Mouse (Mus musculus) left cerebral cortex, adult 6 months (tissue): ENCODE results near the gene Wdr41. TPM values are rescaled to one million over a fixed set of nuclear protein-coding genes. Genes with fewer than 3 reads are reported as not detected.

Source experiments
- long read RNA-seq, 2 experiments: library from polyadenylated mRNA; unstranded; transcript quantifications; one replicate each; pipeline ENCODE4 v2.0.0; 2019 to 2020
- polyA plus RNA-seq: library from polyadenylated mRNA; unstranded; fragments of <200 nt; fragmentation: Nextera tagmentation; gene quantifications from 2 replicates; pipeline ENCODE4 v1.2.3, GENCODE M21; 2021

Wdr41 gene
- polyA plus RNA-seq, result 21.5 and 25.4 TPM in 2 replicates
- long read RNA-seq, experiment 1, partial matches to known transcripts, result 13 of 32 reads
- long read RNA-seq, experiment 1, other reads (novel, unspliced or antisense), result 19 of 32 reads
- long read RNA-seq, experiment 2, partial matches to known transcripts, result 3 of 11 reads
- long read RNA-seq, experiment 2, other reads (novel, unspliced or antisense), result 8 of 11 reads

GRCm38 (mm10) chr13:94976219-94977186, at the start of gene Wdr41:
Wdr41 (plus strand) TSS chr13:94976344.

Other genes with a start within 250 kb of the Wdr41 start
- gene Tbca, start 187.4 kb upstream of the Wdr41 start, polyA plus RNA-seq, result 215 and 340 TPM in 2 replicates
- 0.04 TPM in 1 of 2 replicates, not detected in the other for gene Otp, start 100.7 kb upstream of the Wdr41 start, polyA plus RNA-seq